Mouse (Mus musculus) c-Kit-positive CD71-positive TER-119-positive erythroid progenitor cells, embryonic 14.5 days (primary cell): Measurements from ENCODE around the gene Hs3st5.

Experiments used
- DNase-seq: peaks from one replicate; pipeline ENCODE4 v3.0.0-alpha.2; 2013; ENCODE audit warnings: low spot score

Gene Hs3st5

GRCm38 (mm10) chr10:36800925-36801482, 294.4 kb downstream of the Hs3st5 start:
- no peak for DNase-seq

GRCm38 (mm10) chr10:36803705-36804104, 297.1 kb downstream of the Hs3st5 start:
- DNase-seq = no peak

GRCm38 (mm10) chr10:36805265-36805664, 298.7 kb downstream of the Hs3st5 start:
- DNase-seq = no peak

GRCm38 (mm10) chr10:36805788-36806187, 299.2 kb downstream of the Hs3st5 start:
- DNase-seq = no peak

GRCm38 (mm10) chr10:36807007-36807406, 300.4 kb downstream of the Hs3st5 start:
- DNase-seq = no peak

- no peak for DNase-seq
Observed at GRCm38 (mm10) chr10:36818867-36819266, 312.3 kb downstream of the Hs3st5 start.

GRCm38 (mm10) chr10:36829079-36829478, 322.5 kb downstream of the Hs3st5 start:
- no peak for DNase-seq

- no peak for DNase-seq
Observed at GRCm38 (mm10) chr10:36832204-36832603, 325.6 kb downstream of the Hs3st5 start.

GRCm38 (mm10) chr10:36834224-36834623, 327.6 kb downstream of the Hs3st5 start:
- DNase-seq = no peak

GRCm38 (mm10) chr10:36835836-36836516, 329.4 kb downstream of the Hs3st5 start:
- no peak for DNase-seq

GRCm38 (mm10) chr10:36850231-36850630, 343.6 kb downstream of the Hs3st5 start:
- DNase-seq = no peak

GRCm38 (mm10) chr10:36862127-36862895, 355.7 kb downstream of the Hs3st5 start:
- DNase-seq = no peak
